Mouse (Mus musculus) ES-Bruce4 (cell line): Measurements from ENCODE around the gene B3galt6. TPM values are rescaled to one million over a fixed set of nuclear protein-coding genes. Genes with fewer than 3 reads are reported as not detected.

Source experiments
- H3K27ac ChIP-seq: 2 replicates; pipeline ENCODE4 v1.5.1; 2012; ENCODE audit warnings: low read length, inconsistent platforms; ENCODE audit not compliant: insufficient read depth
- H3K27me3 ChIP-seq: 2 replicates; pipeline ENCODE4 v1.6.1; 2012; ENCODE audit warnings: mild to moderate bottlenecking, low read length, inconsistent platforms; ENCODE audit not compliant: control insufficient read depth, poor library complexity, insufficient read depth, severe bottlenecking
- H3K36me3 ChIP-seq: 2 replicates; pipeline ENCODE4 v1.6.1; 2012; ENCODE audit warnings: inconsistent platforms, mild to moderate bottlenecking, low read length, moderate library complexity; ENCODE audit not compliant: control insufficient read depth, poor library complexity, insufficient read depth, severe bottlenecking
- H3K4me1 ChIP-seq: one replicate; pipeline ENCODE4 v1.8.1; 2011; ENCODE audit warnings: low read length; ENCODE audit not compliant: control insufficient read depth, insufficient read depth
- H3K4me3 ChIP-seq: 2 replicates; pipeline ENCODE4 v1.5.1; 2011; ENCODE audit warnings: low read depth, mild to moderate bottlenecking, low read length
- H3K9ac ChIP-seq: 2 replicates; pipeline ENCODE4 v1.6.1; 2012; ENCODE audit warnings: low read depth, mild to moderate bottlenecking, inconsistent platforms; ENCODE audit not compliant: poor library complexity, severe bottlenecking
- H3K9me3 ChIP-seq: replicated peaks from 2 replicates; pipeline ENCODE4 v1.6.1; 2012; ENCODE audit warnings: mild to moderate bottlenecking, low read length, inconsistent platforms; ENCODE audit not compliant: control insufficient read depth, poor library complexity, insufficient read depth, severe bottlenecking
- CTCF ChIP-seq: IDR thresholded peaks from one replicate; pipeline ENCODE4 v1.8.1; 2011; ENCODE audit warnings: low read depth, low read length
- EP300 ChIP-seq: IDR thresholded peaks from 2 replicates; pipeline ENCODE4 v1.6.1; 2011; ENCODE audit warnings: low read depth, low read length; ENCODE audit not compliant: insufficient read depth
- POLR2A ChIP-seq: IDR thresholded peaks from one replicate; pipeline ENCODE4 v1.8.1; 2011; ENCODE audit warnings: low read length; ENCODE audit not compliant: insufficient read depth
- polyA plus RNA-seq: library from polyadenylated mRNA; stranded (reverse); fragments of >200 nt; gene quantifications from 2 replicates; pipeline ENCODE4 v1.2.4, GENCODE M21; 2011; ENCODE audit warnings: low read depth; ENCODE audit not compliant: missing spikeins, insufficient read depth, insufficient read length

The B3galt6 gene
- polyA plus RNA-seq, 1 experiment: 2.5 TPM

DNA sequence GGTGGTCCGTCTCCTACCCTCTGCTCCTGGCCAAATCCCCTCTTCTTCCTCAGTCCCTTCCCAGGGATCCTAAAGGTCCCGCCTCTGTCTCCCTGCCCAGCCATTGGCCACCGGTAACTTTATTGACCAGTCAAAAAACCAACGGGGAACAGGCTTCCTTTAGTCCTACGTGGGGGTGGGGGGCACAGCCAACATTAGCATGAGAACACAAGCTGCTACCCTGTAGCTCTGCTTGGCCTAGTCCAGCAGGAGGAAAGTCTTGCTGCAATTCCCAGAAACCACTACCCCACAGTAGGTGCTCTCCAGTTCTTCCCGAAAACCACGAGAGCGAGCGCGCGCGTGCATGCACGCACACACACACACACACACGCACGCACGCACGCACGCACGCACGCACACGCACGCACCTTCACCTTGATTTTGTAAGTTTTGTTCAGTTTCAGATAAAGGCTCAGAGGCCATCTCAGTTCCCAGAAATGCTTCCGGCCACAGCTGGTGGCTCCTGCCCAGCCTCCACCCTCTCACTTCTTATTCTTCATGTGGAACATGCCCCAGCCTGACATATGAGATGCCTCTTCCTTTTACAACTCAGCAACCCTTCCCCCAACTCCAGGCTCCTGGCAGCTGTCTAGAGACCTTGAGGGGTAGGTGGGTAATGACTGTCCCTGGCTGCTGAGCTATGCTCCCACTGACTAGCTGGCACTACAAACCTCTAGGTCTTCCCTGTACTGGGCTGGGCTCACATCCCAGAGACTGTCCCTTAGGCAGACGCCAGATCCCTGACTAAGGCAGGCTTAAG is 39.3 kb upstream of the B3galt6 start:
- Histone ChIP-seq H3K36me3 (no peaks in the 10 kb centered on the region), H3K27me3 (no peaks in the 10 kb centered on the region), H3K9me3 (no peaks in the 10 kb centered on the region), H3K4me3 (peak overlapping the region; percentile 87), H3K27ac (peak overlapping the region; percentile 84), H3K4me1 (no peaks in the 10 kb centered on the region), H3K9ac (peak overlapping the region; percentile 47)
- TF ChIP-seq EP300 (no peak; the same call in 1 of the 2 replicates), POLR2A (peak; percentile 69)

DNA sequence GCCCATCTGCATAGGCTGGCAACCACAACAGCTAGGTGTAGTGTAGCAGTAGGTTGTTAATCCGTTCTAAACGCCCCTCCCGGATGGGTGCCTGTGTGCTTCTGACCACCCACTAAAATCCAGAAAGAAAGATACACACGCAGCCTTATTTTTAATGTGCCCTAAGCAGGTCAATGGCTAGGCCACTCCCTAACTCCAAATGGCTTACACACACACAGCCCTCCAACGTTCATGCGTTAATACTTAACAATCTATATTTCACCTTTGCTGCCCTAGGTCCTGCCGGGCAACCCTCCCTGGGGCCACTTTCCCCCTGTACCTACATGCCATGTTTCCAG is 38.8 kb upstream of the B3galt6 start:
- Histone ChIP-seq H3K36me3 (no peaks in the 10 kb centered on the region), H3K4me3 (peak overlapping the region; percentile 87), H3K27me3 (no peaks in the 10 kb centered on the region), H3K9me3 (no peaks in the 10 kb centered on the region), H3K9ac (peak overlapping the region; percentile 47), H3K27ac (no peak overlapping the region), H3K4me1 (no peaks in the 10 kb centered on the region)
- TF ChIP-seq POLR2A: no peak
- TF ChIP-seq EP300: no peak
- TF ChIP-seq CTCF: no peak

DNA sequence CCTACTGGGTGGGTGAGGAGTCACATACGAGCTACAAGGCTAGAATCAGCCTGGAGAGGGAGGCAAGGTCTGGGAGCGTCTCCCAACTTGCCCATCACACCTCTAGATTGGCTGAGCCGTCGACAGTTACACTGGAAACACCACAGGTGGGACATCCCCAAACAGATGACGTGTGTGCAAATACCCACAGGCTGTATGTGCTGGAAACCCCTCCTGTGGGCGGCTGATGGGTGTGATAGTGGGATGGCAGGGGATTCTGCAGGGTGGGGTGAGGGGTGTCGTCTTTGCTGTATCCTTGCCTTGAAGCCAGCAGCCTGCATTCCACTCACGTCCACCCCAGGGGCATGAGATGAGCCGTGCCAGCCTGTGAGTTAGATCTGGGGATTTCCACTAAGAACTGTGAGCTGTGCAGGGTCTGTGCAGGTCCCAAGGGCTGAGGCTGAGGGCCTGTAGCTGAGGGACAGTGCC is 38.2 kb upstream of the B3galt6 start:
- H3K36me3 ChIP-seq: no peaks in the 10 kb centered on the region
- H3K27me3 ChIP-seq: no peaks in the 10 kb centered on the region
- 0 out of 2 replicates have a peak overlapping the region, but pooled peaks have one; percentile 47 for H3K9ac ChIP-seq
- H3K4me1 ChIP-seq: no peaks in the 10 kb centered on the region
- TF ChIP-seq CTCF (no peak), EP300 (no peak), POLR2A (no peak)
- H3K9me3 ChIP-seq: no peaks in the 10 kb centered on the region
- H3K4me3 ChIP-seq: peak overlapping the region; percentile 87
- no peak overlapping the region for H3K27ac ChIP-seq

DNA sequence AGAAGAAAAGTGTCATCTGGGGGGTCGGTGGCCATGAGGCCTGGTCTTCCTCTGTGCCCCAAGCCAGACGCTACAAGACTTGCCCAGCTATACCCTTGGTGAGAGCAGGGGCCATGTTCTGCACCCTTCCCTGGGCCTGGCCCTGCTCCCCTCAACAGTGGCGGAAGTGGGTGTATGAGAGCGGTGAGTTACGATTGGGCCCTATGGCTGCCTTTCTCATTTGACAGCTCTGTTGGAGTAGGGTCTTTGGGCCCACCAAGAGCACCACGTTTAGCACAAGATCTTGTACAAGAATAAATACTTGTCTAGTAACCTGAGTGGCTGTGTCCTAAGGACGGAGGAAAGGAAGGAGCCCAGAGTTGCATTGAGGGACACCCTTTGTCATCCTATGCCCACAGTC is 36.1 kb upstream of the B3galt6 start:
- H3K9me3 ChIP-seq: no peaks in the 10 kb centered on the region
- no peaks in the 10 kb centered on the region for H3K36me3 ChIP-seq
- no peak for TF ChIP-seq CTCF
- TF ChIP-seq EP300: no peak
- no peak for TF ChIP-seq POLR2A
- no peak overlapping the region for H3K4me3 ChIP-seq
- no peaks in the 10 kb centered on the region for H3K4me1 ChIP-seq
- no peak overlapping the region for H3K9ac ChIP-seq
- no peaks in the 10 kb centered on the region for H3K27me3 ChIP-seq
- no peak overlapping the region for H3K27ac ChIP-seq

DNA sequence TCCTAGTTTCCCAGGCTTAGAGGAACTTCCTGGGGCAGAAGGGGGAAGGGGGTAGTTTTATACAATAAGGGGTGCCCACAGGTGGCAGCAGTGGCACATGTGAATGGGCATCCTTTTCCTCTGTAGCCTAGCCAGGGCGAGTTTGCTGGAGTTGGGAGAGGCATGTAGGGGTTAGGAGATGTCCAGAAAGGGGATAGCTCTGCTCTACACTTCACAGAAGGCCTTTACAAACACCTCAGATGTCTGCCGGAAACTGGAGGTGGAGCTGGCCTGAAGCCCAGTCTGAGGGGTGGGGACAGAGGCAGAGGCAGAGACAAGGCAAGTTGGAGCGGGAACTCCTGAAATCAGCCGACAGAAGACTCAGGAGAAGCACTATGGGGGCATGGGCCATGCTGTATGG is 33.6 kb upstream of the B3galt6 start, which contains the start of gene Tnfrsf18:
TSS of gene Tnfrsf18 (plus strand) at position 152 of the 400 bp plus-strand sequence.
- Histone ChIP-seq H3K27ac (no peak within 1 kb of the TSS), H3K9ac (no peak within 1 kb of the TSS), H3K36me3 (no peaks in the 10 kb centered on the region), H3K27me3 (no peaks in the 10 kb centered on the region), H3K4me1 (no peaks in the 10 kb centered on the region), H3K9me3 (no peaks in the 10 kb centered on the region), H3K4me3 (no peak within 1 kb of the TSS)
- TF ChIP-seq EP300 (no peak), POLR2A (no peak), CTCF (no peak)

DNA sequence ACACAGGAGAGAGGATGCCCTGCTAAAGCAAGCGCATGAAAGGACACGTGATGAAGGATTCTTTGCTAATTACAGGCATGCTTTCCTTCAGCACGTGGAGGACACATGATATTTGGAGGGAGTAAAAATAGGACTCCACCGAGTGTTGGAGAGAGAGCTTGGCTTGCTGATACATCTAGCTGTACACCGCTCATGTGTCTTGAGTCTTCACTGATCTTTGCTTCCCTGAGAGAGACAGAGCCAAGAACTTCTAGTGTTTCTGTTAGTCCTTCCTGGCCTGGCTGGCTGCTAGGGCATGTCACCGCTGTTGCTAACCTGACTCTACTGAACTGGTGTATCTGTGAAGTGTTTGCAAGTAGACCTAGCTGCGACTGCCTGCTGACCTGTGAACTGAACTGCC is 31.7 kb upstream of the B3galt6 start:
- no peaks in the 10 kb centered on the region for H3K4me1 ChIP-seq
- no peak overlapping the region for H3K9ac ChIP-seq
- H3K36me3 ChIP-seq: no peaks in the 10 kb centered on the region
- H3K9me3 ChIP-seq: no peaks in the 10 kb centered on the region
- H3K27me3 ChIP-seq: no peaks in the 10 kb centered on the region
- H3K27ac ChIP-seq: no peak overlapping the region
- H3K4me3 ChIP-seq: no peak overlapping the region
- TF ChIP-seq POLR2A (no peak), EP300 (no peak), CTCF (no peak)
